Mouse (Mus musculus) embryonic fibroblast, embryonic 13.5 days (primary cell): Measurements from ENCODE around the gene Shroom3.

Experiments used
- CTCF ChIP-seq: IDR thresholded peaks from 2 replicates; pipeline ENCODE4 v1.5.1; 2011; ENCODE audit warnings: mild to moderate bottlenecking, control low read depth, low read length, moderate library complexity, borderline replicate concordance; ENCODE audit not compliant: insufficient read depth
- POLR2A ChIP-seq: IDR thresholded peaks from 2 replicates; pipeline ENCODE4 v1.6.1; 2011; ENCODE audit warnings: low read depth, mild to moderate bottlenecking, control low read depth, low read length, moderate library complexity

- no peak for TF ChIP-seq POLR2A
- TF ChIP-seq CTCF: no peak
Observed at GRCm38 (mm10) chr5:92893711-92894110, 210.5 kb downstream of the Shroom3 start.
